Mouse (Mus musculus): ENCODE data around the gene Gm44502.

DNA sequence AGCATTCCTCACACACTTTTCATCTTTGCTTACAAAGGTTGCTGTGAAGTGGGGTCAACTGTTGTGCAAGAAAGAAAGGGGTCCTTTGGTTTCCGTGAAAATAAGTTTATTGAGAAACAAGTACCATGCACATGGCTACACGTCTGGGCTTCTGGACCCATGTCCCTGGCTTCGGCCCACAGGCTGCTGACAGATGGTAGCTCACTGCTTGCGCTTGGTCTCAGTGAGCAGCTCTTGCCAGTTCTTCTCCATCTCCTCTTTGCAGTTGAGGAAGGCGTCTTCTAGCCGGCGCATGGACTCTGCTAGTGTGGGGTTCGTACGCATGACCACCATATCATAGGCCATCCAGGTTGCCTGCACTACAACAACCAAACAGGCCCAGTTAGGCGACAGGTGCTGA is 39.4 kb downstream of the Gm44502 start:
- TF ChIP-seq POLR2A (IDR thresholded peaks at IDR 0.05; ENCODE audit: borderline replicate concordance, low read depth, low read length) (no peak), CTCF (IDR thresholded peaks at IDR 0.05; ENCODE audit: low read depth, low read length) (no peak)
